Mouse (Mus musculus) limb, embryonic 14.5 days (tissue): ENCODE results near the gene Ddx23. TPM values are rescaled to one million over a fixed set of nuclear protein-coding genes. Genes with fewer than 3 reads are reported as not detected.

ENCODE experiments used
- ATAC-seq: fragments of 200-750 bp; cut with Nextera tagmentation; 2 replicates; pipeline ENCODE4 v1.8.0; 2017; ENCODE audit warnings: low read depth, moderate number of reproducible peaks, moderate TSS enrichment; ENCODE audit not compliant: low FRiP score
- DNase-seq: peaks from one replicate; pipeline ENCODE4 v3.0.0-alpha.2; 2015; ENCODE audit warnings: low spot score
- H3K27ac ChIP-seq: fragments of 300-500 bp; sonication (generic); replicated peaks from 2 replicates; pipeline ENCODE4 v1.5.1; 2014; ENCODE audit warnings: low read depth, mild to moderate bottlenecking, low read length, moderate library complexity, mixed read lengths
- H3K27me3 ChIP-seq: fragments of 300-500 bp; sonication (generic); 2 replicates; pipeline ENCODE4 v1.6.1; 2014; ENCODE audit warnings: low read length, mixed read lengths; ENCODE audit not compliant: control insufficient read depth, insufficient read depth
- H3K36me3 ChIP-seq: fragments of 300-500 bp; sonication (generic); 2 replicates; pipeline ENCODE4 v1.6.1; 2014; ENCODE audit warnings: mild to moderate bottlenecking, low read length, moderate library complexity, mixed read lengths; ENCODE audit not compliant: control insufficient read depth, insufficient read depth
- H3K4me1 ChIP-seq: fragments of 300-500 bp; sonication (generic); 2 replicates; pipeline ENCODE4 v1.6.1; 2014; ENCODE audit warnings: antibody characterized with exemption, low read length, mixed read lengths; ENCODE audit not compliant: control insufficient read depth, insufficient read depth
- H3K4me2 ChIP-seq: fragments of 300-500 bp; sonication (generic); replicated peaks from 2 replicates; pipeline ENCODE4 v1.6.1; 2014; ENCODE audit warnings: low read depth, mild to moderate bottlenecking, low read length, moderate library complexity; ENCODE audit not compliant: severe bottlenecking
- H3K4me3 ChIP-seq: fragments of 300-500 bp; sonication (generic); replicated peaks from 2 replicates; pipeline ENCODE4 v1.5.1; 2014; ENCODE audit warnings: low read length
- H3K9ac ChIP-seq: fragments of 300-500 bp; sonication (generic); 2 replicates; pipeline ENCODE4 v1.6.1; 2014; ENCODE audit warnings: mild to moderate bottlenecking, low read depth, low read length, moderate library complexity; ENCODE audit not compliant: severe bottlenecking
- H3K9me3 ChIP-seq: fragments of 300-500 bp; sonication (generic); 2 replicates; pipeline ENCODE4 v1.6.1; 2016; ENCODE audit warnings: low read length; ENCODE audit not compliant: control insufficient read depth
- POLR2A ChIP-seq: fragments of 200-500 bp; IDR thresholded peaks from 2 replicates; pipeline ENCODE4 v1.8.0; 2012; ENCODE audit warnings: inconsistent platforms, mild to moderate bottlenecking, moderate library complexity, borderline replicate concordance; ENCODE audit not compliant: insufficient read depth, insufficient read length; ENCODE audit errors: extremely low read depth
- WGBS: fragments of 180-500 bp; shearing (Covaris S2); extraction: QIAGEN DNeasy Blood & Tissue Kit; methylation state at CpG from one replicate; pipeline ENCODE4 v1.1.7; 2014; 5-methylcytosine and 5-hydroxymethylcytosine counted together
- polyA plus RNA-seq, 2 experiments: library from polyadenylated mRNA; depleted of rRNA in 1 of 2; stranded (reverse) in 1 of 2; unstranded in 1 of 2; fragments of >200 nt; fragmentation: Nextera tagmentation in 1 of 2; extraction: Ambion mirVana in 1 of 2; gene quantifications; 2 replicates each; pipeline versions ENCODE4 v1.2.1 to v1.2.3; 2012 to 2014

The Ddx23 gene
- polyA plus RNA-seq, 2 experiments: 22.6 to 54.0 TPM

DNA sequence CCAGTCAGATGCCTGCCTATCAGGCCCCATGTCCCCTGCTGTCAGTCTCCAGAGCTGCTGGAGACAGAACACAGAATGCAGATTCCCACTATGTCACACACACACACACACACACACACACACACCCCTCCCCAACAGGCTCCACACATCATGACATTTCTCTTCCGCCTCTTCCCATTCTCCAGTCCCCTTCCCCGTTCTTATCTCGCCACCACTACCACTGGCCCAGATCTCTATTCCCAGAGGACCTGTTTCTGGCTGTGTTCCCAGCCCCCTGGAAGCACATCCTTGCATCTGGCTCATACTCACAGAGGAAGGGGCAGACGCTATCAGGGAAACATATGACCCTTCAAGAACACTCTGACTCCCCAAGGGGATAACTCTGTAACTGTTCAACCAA is 55.1 kb downstream of the Ddx23 start:
- DNase-seq: peak; percentile 25
- peak overlapping the region; percentile 86 for H3K4me3 ChIP-seq
- H3K36me3 ChIP-seq: peaks cover 26% of the 10 kb centered on the region
- peaks cover 29% of the 10 kb centered on the region for H3K4me1 ChIP-seq
- H3K9ac ChIP-seq: peak overlapping the region; percentile 89; the same call in 1 of the 2 replicates
- no peak for TF ChIP-seq POLR2A
- ATAC-seq: no peak
- H3K4me2 ChIP-seq: peak overlapping the region; percentile 90
- WGBS: 27% methylated on average over 4 of the region's 4 CpGs
- H3K27me3 ChIP-seq: no peaks in the 10 kb centered on the region
- H3K9me3 ChIP-seq: no peaks in the 10 kb centered on the region
- no peak overlapping the region for H3K27ac ChIP-seq

DNA sequence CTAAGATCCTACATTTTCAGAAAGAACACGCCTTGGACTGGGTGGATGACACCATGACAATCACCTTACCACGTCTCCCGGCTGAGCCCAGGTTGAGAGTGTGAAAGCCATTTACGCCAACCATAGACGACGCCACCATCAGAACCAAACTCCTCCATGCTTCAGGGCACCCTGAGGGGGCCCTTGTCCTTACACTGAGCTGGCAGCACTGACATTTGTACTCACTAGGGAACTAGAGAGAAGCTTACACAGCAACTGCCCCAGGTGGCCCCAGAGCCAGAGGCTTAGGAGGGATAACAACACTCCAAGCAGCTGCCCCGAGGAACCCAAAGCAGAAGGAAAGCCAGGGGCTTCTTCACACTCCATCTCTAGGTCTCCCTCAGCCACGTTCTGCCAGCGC is 56.0 kb downstream of the Ddx23 start:
- H3K4me3 ChIP-seq: no peak overlapping the region
- ATAC-seq (no peak), DNase-seq (no peak)
- peaks cover 35% of the 10 kb centered on the region for H3K4me1 ChIP-seq
- H3K36me3 ChIP-seq: peaks cover 35% of the 10 kb centered on the region
- H3K9ac ChIP-seq: no peak overlapping the region
- no peak for TF ChIP-seq POLR2A
- no peaks in the 10 kb centered on the region for H3K27me3 ChIP-seq
- 62% methylated on average over 9 of the region's 9 CpGs for WGBS
- H3K27ac ChIP-seq: no peak overlapping the region
- no peaks in the 10 kb centered on the region for H3K9me3 ChIP-seq
- H3K4me2 ChIP-seq: no peak overlapping the region

DNA sequence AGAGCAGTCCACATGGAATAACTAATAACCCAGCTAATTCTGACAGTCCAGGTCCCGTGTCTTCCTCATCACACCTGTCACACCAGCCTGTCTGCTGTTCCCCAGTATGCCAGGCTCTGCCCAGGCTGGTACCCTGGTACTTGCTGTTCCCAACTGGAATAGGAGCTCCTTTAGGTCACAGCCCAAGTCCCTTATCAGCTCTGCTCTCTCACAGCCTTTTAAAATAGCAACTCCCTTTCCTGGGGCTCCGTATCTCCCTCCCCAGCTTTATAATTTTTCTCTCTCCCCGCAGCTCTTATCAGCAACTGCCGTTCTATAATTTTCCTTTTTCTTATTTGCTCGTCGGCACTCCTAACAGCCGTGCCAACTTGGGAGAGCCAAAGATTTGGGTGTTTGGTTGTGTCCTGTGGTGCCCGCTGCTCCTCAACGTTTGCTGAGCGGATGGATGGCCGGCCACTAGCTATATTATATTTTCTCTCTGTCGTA is 56.6 kb downstream of the Ddx23 start:
- ATAC-seq: no peak
- H3K27ac ChIP-seq: no peak overlapping the region
- H3K27me3 ChIP-seq: no peaks in the 10 kb centered on the region
- 94% methylated on average over 12 of the region's 12 CpGs for WGBS
- TF ChIP-seq POLR2A: no peak
- H3K9ac ChIP-seq: no peak overlapping the region
- H3K4me2 ChIP-seq: no peak overlapping the region
- peaks cover 35% of the 10 kb centered on the region for H3K4me1 ChIP-seq
- no peak overlapping the region for H3K4me3 ChIP-seq
- peaks cover 41% of the 10 kb centered on the region for H3K36me3 ChIP-seq
- H3K9me3 ChIP-seq: no peaks in the 10 kb centered on the region
- no peak for DNase-seq

DNA sequence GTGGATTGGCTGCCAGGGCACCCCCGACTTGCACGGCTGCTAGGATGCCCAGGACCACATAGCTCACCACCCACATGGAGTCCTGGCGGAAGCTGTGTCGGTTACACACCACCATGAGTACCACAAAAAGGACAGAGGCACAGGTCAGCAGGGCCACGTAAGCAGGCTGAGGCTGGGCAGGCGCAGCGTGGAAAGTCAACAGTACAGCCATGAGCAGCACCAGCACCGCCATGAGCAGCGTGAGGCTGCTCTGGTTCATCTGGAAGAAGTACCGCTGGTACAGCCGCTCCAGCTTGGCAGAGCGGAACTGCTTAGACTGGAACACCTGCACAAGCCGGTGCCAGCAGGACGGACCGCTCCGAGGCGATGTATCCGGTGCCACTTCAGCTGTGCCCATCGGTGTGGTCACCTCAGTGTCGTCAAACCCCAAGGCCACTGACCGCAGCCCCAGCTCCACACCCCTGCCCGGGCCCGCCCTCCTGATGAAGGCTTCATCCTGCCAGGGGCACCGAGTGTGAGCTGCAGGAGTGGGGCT is 58.6 kb downstream of the Ddx23 start:
- peaks cover 35% of the 10 kb centered on the region for H3K4me1 ChIP-seq
- DNase-seq (no peak), ATAC-seq (no peak)
- WGBS: 94% methylated on average over 24 of the region's 24 CpGs
- H3K27me3 ChIP-seq: no peaks in the 10 kb centered on the region
- H3K27ac ChIP-seq: no peak overlapping the region
- H3K4me2 ChIP-seq: no peak overlapping the region
- H3K9me3 ChIP-seq: no peaks in the 10 kb centered on the region
- no peak for TF ChIP-seq POLR2A
- no peak overlapping the region for H3K4me3 ChIP-seq
- no peak overlapping the region for H3K9ac ChIP-seq
- peaks cover 59% of the 10 kb centered on the region for H3K36me3 ChIP-seq

DNA sequence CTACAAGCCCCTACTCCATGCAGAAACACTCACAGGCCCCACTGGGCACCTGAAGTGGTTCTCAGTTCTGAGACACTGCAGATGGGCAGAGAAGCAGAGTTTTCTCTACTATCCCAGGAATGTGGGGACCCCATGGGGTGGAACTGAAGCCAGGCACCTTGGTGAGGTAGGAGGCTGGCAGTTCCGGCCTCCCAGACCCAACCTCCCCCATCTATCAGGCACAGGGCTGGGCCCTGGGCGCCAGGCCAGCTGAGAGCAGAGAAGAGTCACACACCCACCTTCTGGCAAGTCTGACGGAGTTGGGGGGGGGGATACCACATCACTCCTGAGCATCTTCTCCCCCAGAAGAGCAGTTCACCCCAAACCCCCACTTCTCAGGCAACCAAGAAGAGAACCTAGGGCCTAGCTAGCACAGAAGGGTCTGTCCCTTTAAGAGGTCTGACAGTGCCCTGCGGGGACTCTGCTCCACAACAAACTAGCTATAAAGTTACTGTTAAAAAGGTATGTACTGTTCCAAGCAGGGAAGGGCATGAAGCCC is 59.7 kb downstream of the Ddx23 start:
- Histone ChIP-seq H3K9ac (peak overlapping the region; percentile 36; the same call in 1 of the 2 replicates), H3K27ac (0 out of 2 replicates have a peak overlapping the region, but pooled peaks have one; percentile 33)
- 50% methylated on average over 4 of the region's 4 CpGs for WGBS

More for the DNA sequence above, 59.7 kb downstream of the Ddx23 start:
- Histone ChIP-seq H3K4me2 (peak overlapping the region; percentile 42), H3K36me3 (peaks cover 69% of the 10 kb centered on the region), H3K4me3 (0 out of 2 replicates have a peak overlapping the region, but pooled peaks have one; percentile 1), H3K27me3 (no peaks in the 10 kb centered on the region), H3K4me1 (peaks cover 30% of the 10 kb centered on the region), H3K9me3 (no peaks in the 10 kb centered on the region)
- ATAC-seq (no peak), DNase-seq (no peak)
- no peak for TF ChIP-seq POLR2A
